Mouse (Mus musculus) forebrain, embryonic 11.5 days (tissue): ENCODE measurements around the gene Lef1. TPM values are rescaled to one million over a fixed set of nuclear protein-coding genes. Genes with fewer than 3 reads are reported as not detected.

Experiments used
- ATAC-seq: fragments of 200-750 bp; cut with Nextera tagmentation; replicated peaks from 2 replicates; pipeline ENCODE4 v1.8.0; 2017; ENCODE audit warnings: moderate TSS enrichment; ENCODE audit not compliant: low FRiP score
- DNase-seq: peaks from one replicate; pipeline ENCODE4 v3.0.0-alpha.2; 2017; ENCODE audit warnings: low spot score
- H3K27ac ChIP-seq: fragments of 300-500 bp; sonication (generic); 2 replicates; pipeline ENCODE4 v1.5.1; 2014; ENCODE audit warnings: low read depth, low read length
- H3K27me3 ChIP-seq: fragments of 300-500 bp; sonication (generic); 2 replicates; pipeline ENCODE4 v1.6.1; 2014; ENCODE audit warnings: mild to moderate bottlenecking, low read length, mixed read lengths; ENCODE audit not compliant: control insufficient read depth, insufficient read depth
- H3K36me3 ChIP-seq: fragments of 300-500 bp; sonication (generic); 2 replicates; pipeline ENCODE4 v1.6.1; 2014; ENCODE audit warnings: mild to moderate bottlenecking, low read length, moderate library complexity, mixed read lengths; ENCODE audit not compliant: control insufficient read depth, insufficient read depth
- H3K4me1 ChIP-seq: fragments of 300-500 bp; sonication (generic); replicated peaks from 2 replicates; pipeline ENCODE4 v1.6.1; 2014; ENCODE audit warnings: low read length, mixed read lengths; ENCODE audit not compliant: control insufficient read depth, insufficient read depth
- H3K4me2 ChIP-seq: fragments of 300-500 bp; sonication (generic); 2 replicates; pipeline ENCODE4 v1.6.1; 2014; ENCODE audit warnings: low read depth, mild to moderate bottlenecking, low read length, moderate library complexity, mixed read lengths; ENCODE audit not compliant: severe bottlenecking
- H3K4me3 ChIP-seq: fragments of 300-500 bp; sonication (generic); 2 replicates; pipeline ENCODE4 v1.5.1; 2014; ENCODE audit warnings: low read depth, low read length
- H3K9ac ChIP-seq: fragments of 300-500 bp; sonication (generic); 2 replicates; pipeline ENCODE4 v1.6.1; 2014; ENCODE audit warnings: low read length
- H3K9me3 ChIP-seq: fragments of 300-500 bp; sonication (generic); 2 replicates; pipeline ENCODE4 v1.6.1; 2016; ENCODE audit warnings: low read length, mixed read lengths; ENCODE audit not compliant: control insufficient read depth
- WGBS: fragments of 180-500 bp; shearing (Covaris S2); extraction: QIAGEN DNeasy Blood & Tissue Kit; methylation state at CpG from one replicate; pipeline ENCODE4 v1.1.7; 2014; 5-methylcytosine and 5-hydroxymethylcytosine counted together
- polyA plus RNA-seq: library from polyadenylated mRNA; unstranded; fragments of >200 nt; fragmentation: Nextera tagmentation; extraction: Ambion mirVana; gene quantifications from 2 replicates; pipeline ENCODE4 v1.2.1, GENCODE M21; 2014

Gene Lef1
- polyA plus RNA-seq, 1 experiment from 2014 or later: 70.0 TPM

DNA sequence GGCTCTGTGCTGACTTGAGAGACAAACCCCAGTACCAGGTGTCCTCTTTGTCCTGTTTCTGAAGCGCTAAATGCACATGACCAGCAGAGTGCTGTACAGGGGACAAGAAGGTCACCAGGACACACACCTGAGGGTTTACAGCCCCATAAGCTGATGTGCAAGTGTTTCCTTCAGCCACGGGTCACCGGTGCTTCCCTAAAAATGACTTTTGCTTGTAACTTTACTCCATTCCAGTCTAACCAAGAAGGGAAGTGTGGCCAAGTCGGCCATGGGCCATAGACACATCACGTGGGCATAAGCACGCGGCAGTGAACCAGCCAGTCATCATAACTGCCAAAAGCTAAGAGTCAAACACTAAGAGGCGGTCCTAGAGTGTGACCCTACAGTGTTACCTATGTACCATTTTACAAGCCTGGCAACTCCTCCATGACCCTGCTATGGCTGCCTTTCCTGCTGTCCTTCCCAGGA is 136.3 kb downstream of the Lef1 start:
- no peak for DNase-seq
- no peak; the same call in 1 of the 2 replicates for ATAC-seq
- no peaks in the 10 kb centered on the region for H3K36me3 ChIP-seq
- no peak overlapping the region for H3K27ac ChIP-seq
- no peak overlapping the region for H3K4me2 ChIP-seq
- H3K4me1 ChIP-seq: no peaks in the 10 kb centered on the region
- H3K4me3 ChIP-seq: no peak overlapping the region
- no peak overlapping the region for H3K9ac ChIP-seq
- WGBS: 93% methylated on average over 8 of the region's 8 CpGs
- no peaks in the 10 kb centered on the region for H3K9me3 ChIP-seq
- no peaks in the 10 kb centered on the region for H3K27me3 ChIP-seq

DNA sequence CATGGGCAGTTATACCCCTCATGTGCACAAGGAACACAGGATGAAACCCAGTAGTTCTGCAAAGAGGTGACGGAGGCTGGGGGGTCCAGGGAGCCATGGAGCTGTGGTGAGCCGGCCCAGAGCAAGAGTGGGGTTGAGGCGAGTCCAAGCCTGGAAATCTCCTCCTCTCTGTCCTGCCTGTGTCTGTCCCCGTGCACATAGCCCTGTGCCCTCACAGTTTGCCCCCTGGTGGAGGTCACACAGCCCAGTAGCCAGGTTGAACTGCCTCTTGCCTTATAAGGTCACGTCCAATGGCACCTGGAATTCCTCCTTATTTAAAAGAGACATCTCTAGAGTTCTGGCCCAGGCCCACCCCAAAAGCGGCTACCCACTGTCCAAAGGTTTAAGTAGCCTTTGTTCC is 137.2 kb downstream of the Lef1 start:
- H3K4me2 ChIP-seq: no peak overlapping the region
- H3K4me1 ChIP-seq: no peaks in the 10 kb centered on the region
- H3K27me3 ChIP-seq: no peaks in the 10 kb centered on the region
- 85% methylated on average over 6 of the region's 6 CpGs for WGBS
- DNase-seq (no peak), ATAC-seq (no peak)
- H3K36me3 ChIP-seq: no peaks in the 10 kb centered on the region
- H3K9me3 ChIP-seq: no peaks in the 10 kb centered on the region
- H3K9ac ChIP-seq: no peak overlapping the region
- no peak overlapping the region for H3K27ac ChIP-seq
- no peak overlapping the region for H3K4me3 ChIP-seq

DNA sequence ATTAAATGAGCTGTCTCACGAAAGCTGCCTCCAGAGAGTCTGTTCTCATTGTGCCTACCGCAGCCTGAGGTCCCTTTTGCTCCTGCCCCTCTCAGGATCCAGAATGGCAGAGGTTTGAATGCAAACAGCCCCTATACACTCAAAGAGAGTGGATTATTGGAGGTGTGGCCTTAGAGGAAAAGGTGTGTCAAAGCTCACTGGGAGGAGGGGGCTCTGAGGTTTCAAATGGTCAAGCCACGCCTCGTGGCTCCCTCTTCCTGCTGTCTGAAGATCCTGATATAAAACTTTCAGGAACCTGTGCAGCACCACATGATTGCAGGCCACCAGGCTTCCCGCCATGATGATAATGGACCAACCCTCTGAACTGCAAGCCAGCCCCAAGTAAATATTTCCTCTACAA is 137.6 kb downstream of the Lef1 start:
- Histone ChIP-seq H3K4me2 (no peak overlapping the region), H3K9me3 (no peaks in the 10 kb centered on the region), H3K27me3 (no peaks in the 10 kb centered on the region), H3K9ac (no peak overlapping the region), H3K27ac (no peak overlapping the region), H3K4me1 (no peaks in the 10 kb centered on the region), H3K4me3 (no peak overlapping the region), H3K36me3 (no peaks in the 10 kb centered on the region)
- ATAC-seq (no peak), DNase-seq (no peak)
- WGBS: 89% methylated on average over 5 of the region's 5 CpGs

DNA sequence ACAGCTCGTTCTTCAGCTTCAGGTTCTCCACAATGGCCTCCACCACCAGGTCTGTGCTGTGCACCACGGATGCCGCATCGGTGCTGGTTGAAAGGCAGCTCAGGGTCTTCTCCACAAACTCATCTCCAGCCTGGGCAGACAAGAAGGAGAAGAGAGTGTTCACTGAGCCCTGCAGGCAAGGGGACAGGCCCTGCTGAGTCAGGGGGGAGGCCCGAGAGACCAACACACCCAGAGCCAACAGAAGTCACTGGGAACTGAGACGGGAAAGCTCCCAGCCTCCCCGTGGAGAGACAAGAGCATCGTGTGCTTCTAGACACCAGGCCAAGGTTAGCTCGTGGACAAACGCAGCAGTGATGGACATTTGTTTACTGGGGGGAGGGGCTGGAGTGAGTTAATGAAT is 138.2 kb downstream of the Lef1 start:
- WGBS: 88% methylated on average over 10 of the region's 10 CpGs
- H3K9me3 ChIP-seq: no peaks in the 10 kb centered on the region
- ATAC-seq: no peak
- H3K9ac ChIP-seq: no peak overlapping the region
- no peaks in the 10 kb centered on the region for H3K27me3 ChIP-seq
- H3K4me3 ChIP-seq: no peak overlapping the region
- no peak for DNase-seq
- no peak overlapping the region for H3K27ac ChIP-seq
- no peaks in the 10 kb centered on the region for H3K36me3 ChIP-seq
- H3K4me2 ChIP-seq: no peak overlapping the region
- H3K4me1 ChIP-seq: no peaks in the 10 kb centered on the region

DNA sequence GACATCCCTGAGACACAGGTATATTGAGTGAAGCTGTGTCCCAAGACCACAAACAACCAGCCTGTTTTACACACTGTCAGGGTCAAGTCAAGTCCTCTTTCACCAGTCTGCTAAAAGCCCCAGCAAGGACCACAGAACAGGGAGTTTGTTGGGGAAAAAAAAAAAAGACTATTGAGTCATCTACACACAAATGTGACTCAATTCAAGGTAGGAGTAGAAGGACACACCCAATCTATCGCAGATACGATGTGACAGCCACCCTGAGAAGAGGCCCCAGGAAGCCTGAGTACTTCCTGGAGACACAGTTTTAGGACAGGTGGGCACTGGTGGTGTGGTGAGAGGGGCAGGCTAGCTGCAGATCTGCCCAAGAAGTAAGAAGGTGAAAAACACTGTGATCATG is 140.0 kb downstream of the Lef1 start:
- Histone ChIP-seq H3K9me3 (no peaks in the 10 kb centered on the region), H3K27ac (no peak overlapping the region), H3K4me3 (no peak overlapping the region), H3K4me1 (no peaks in the 10 kb centered on the region), H3K9ac (no peak overlapping the region), H3K36me3 (no peaks in the 10 kb centered on the region), H3K27me3 (no peaks in the 10 kb centered on the region), H3K4me2 (no peak overlapping the region)
- DNase-seq (no peak), ATAC-seq (no peak)
- WGBS: 89% methylated on average over 2 of the region's 2 CpGs

DNA sequence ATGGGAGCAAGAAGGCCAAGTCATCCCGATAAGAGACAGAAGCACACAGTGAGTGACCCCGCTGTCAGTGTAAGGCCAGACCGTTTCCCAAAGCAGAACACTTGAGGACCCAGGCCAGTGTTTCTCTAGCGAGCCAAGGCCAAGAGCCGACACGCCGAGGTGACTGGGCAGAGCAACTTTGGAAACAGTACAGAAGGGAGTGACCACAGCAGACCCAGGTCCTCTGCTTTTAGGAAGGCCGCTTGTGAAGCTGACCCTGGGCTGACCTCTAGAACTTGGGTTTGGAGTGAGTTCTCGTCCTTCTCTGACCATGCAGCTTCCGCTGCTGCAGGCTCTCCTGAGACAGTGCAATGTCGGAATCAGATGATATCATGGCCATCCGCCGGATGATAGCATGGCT is 140.7 kb downstream of the Lef1 start:
- 93% methylated on average over 13 of the region's 13 CpGs for WGBS

DNA sequence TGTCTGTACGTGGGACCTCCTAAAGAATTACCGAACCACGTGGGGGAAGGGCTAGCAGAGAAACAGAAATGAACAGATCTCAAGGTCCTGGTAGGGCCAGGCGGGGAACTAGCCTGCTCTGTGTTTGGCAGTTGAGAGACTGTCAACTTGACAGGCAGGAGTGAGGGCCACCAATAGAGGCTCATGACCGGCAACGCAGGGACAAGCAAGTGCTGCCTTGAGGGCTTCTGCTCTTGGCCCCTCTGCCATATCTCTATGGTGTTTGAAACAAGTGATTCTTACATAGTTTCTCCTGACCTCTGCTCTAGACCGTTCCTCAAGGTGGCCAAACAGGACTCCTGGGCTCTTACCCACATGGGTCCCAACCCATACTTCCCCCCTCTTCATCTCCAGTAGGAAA is 141.3 kb downstream of the Lef1 start:
- DNase-seq (no peak), ATAC-seq (no peak)
- no peaks in the 10 kb centered on the region for H3K36me3 ChIP-seq
- H3K9me3 ChIP-seq: no peaks in the 10 kb centered on the region
- no peak overlapping the region for H3K27ac ChIP-seq
- H3K9ac ChIP-seq: no peak overlapping the region
- H3K4me1 ChIP-seq: no peaks in the 10 kb centered on the region
- H3K4me2 ChIP-seq: no peak overlapping the region
- no peak overlapping the region for H3K4me3 ChIP-seq
- 92% methylated on average over 7 of the region's 7 CpGs for WGBS
- no peaks in the 10 kb centered on the region for H3K27me3 ChIP-seq

More for the DNA sequence above, 140.7 kb downstream of the Lef1 start:
- H3K36me3 ChIP-seq: no peaks in the 10 kb centered on the region
- no peaks in the 10 kb centered on the region for H3K4me1 ChIP-seq
- H3K9ac ChIP-seq: no peak overlapping the region
- no peaks in the 10 kb centered on the region for H3K27me3 ChIP-seq
- no peaks in the 10 kb centered on the region for H3K9me3 ChIP-seq
- no peak overlapping the region for H3K27ac ChIP-seq
- H3K4me2 ChIP-seq: no peak overlapping the region
- no peak overlapping the region for H3K4me3 ChIP-seq
- DNase-seq (no peak), ATAC-seq (no peak)

DNA sequence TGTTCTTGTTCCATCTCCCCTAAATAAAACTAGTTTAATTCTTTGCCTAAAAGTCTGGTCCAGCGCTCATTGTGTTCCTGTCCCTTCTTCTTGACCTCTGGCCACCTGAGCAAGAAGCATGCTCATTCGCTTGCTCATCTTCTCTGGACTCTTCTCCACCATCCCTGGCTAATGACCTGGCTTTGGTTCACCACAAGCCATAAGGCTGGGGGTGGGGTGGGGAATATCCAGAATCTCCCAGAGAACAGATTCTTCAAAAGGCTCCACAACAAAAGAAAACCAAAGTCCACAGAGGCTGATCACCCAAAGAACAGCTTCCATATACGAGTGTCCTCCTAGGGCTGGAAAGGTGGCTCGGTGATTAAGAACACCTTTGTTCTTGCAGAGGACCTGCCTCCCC is 144.7 kb downstream of the Lef1 start:
- Histone ChIP-seq H3K27ac (no peak overlapping the region), H3K9ac (no peak overlapping the region), H3K4me3 (no peak overlapping the region), H3K4me2 (no peak overlapping the region), H3K4me1 (no peaks in the 10 kb centered on the region), H3K9me3 (no peaks in the 10 kb centered on the region), H3K36me3 (no peaks in the 10 kb centered on the region), H3K27me3 (no peaks in the 10 kb centered on the region)
- no peak for DNase-seq
- ATAC-seq: no peak
- WGBS: 92% methylated on average over 4 of the region's 4 CpGs

DNA sequence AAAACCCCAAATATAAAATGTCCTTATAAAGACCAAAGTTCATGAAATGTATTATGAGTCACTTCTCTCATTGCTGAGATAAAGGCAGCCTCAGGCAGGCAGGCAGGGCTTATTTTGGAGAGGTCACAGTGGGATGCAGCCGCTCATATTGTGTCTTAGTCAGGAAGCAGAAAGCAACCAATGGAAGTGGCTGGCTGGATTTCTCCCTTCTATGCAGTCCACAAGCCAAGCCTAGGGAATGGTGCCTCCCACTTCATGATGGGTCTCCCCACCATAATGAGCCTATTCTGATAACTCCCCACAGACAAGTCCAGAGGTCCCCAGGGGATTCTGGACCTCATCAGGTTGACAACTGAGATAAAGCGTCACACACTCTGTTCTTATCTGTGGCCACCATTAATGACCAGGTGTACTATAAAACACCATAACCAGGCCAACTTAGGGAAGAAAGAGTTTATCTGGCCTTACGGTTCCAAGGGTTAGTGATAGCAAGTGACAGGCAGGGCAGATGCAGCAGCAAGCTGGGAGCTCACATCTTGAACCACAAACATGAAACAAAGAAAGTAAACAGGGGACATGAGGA is 145.2 kb downstream of the Lef1 start:
- WGBS: 98% methylated on average over 3 of the region's 3 CpGs
- no peak for DNase-seq
- Histone ChIP-seq H3K9me3 (no peaks in the 10 kb centered on the region), H3K9ac (no peak overlapping the region), H3K4me2 (no peak overlapping the region), H3K36me3 (no peaks in the 10 kb centered on the region), H3K4me3 (no peak overlapping the region), H3K4me1 (no peaks in the 10 kb centered on the region), H3K27ac (no peak overlapping the region), H3K27me3 (no peaks in the 10 kb centered on the region)
- ATAC-seq: no peak
